Mouse (Mus musculus) testis, adult 2 months (tissue): ENCODE data around the gene Car5b. TPM values are rescaled to one million over a fixed set of nuclear protein-coding genes. Genes with fewer than 3 reads are reported as not detected.

Source experiments
- H3K27ac ChIP-seq: fragments of 200-500 bp; 2 replicates; pipeline ENCODE4 v1.5.1; 2012; ENCODE audit warnings: low read depth, low read length; ENCODE audit not compliant: control insufficient read depth, insufficient read depth
- H3K27me3 ChIP-seq: fragments of 200-500 bp; 2 replicates; pipeline ENCODE4 v1.6.1; 2012; ENCODE audit warnings: mild to moderate bottlenecking, low read length, moderate library complexity; ENCODE audit not compliant: control insufficient read depth, insufficient read depth
- H3K36me3 ChIP-seq: fragments of 200-500 bp; 2 replicates; pipeline ENCODE4 v1.6.1; 2012; ENCODE audit warnings: mild to moderate bottlenecking, low read length; ENCODE audit not compliant: control insufficient read depth, insufficient read depth
- H3K4me1 ChIP-seq: fragments of 200-500 bp; 2 replicates; pipeline ENCODE4 v1.6.1; 2012; ENCODE audit warnings: low read length; ENCODE audit not compliant: control insufficient read depth, insufficient read depth
- H3K4me3 ChIP-seq: fragments of 200-500 bp; 2 replicates; pipeline ENCODE4 v1.5.1; 2012; ENCODE audit warnings: low read depth, mild to moderate bottlenecking, low read length, moderate library complexity, mixed read lengths; ENCODE audit not compliant: control insufficient read depth
- CTCF ChIP-seq: fragments of 200-500 bp; IDR thresholded peaks from 2 replicates; pipeline ENCODE4 v1.5.1; 2012; ENCODE audit warnings: low read depth, mild to moderate bottlenecking, inconsistent platforms, low read length, moderate library complexity; ENCODE audit not compliant: control insufficient read depth, insufficient read depth, insufficient replicate concordance
- POLR2A ChIP-seq: fragments of 200-500 bp; IDR thresholded peaks from 2 replicates; pipeline ENCODE4 v1.6.1; 2012; ENCODE audit warnings: low read depth, mild to moderate bottlenecking, inconsistent platforms, low read length, moderate library complexity; ENCODE audit not compliant: control insufficient read depth
- polyA plus RNA-seq: library from polyadenylated mRNA; depleted of rRNA; stranded (reverse); fragments of >200 nt; gene quantifications from 2 replicates; pipeline ENCODE4 v1.2.3, GENCODE M21; 2012; rRNA removed

Gene Car5b
- polyA plus RNA-seq, 1 experiment = 2.8 TPM

- H3K27ac ChIP-seq = no peak overlapping the region
- H3K36me3 ChIP-seq = no peaks in the 10 kb centered on the region
- TF ChIP-seq CTCF = no peak
- no peak for TF ChIP-seq POLR2A
- no peaks in the 10 kb centered on the region for H3K27me3 ChIP-seq
- H3K4me1 ChIP-seq = no peaks in the 10 kb centered on the region
- no peak overlapping the region for H3K4me3 ChIP-seq
Measured at GRCm38 (mm10) chrX:163934731-163935130, 93.1 kb downstream of the Car5b start.

- Histone ChIP-seq H3K36me3 (no peaks in the 10 kb centered on the region), H3K27ac (no peak overlapping the region), H3K4me3 (no peak overlapping the region), H3K27me3 (no peaks in the 10 kb centered on the region), H3K4me1 (no peaks in the 10 kb centered on the region)
- no peak for TF ChIP-seq POLR2A
- no peak for TF ChIP-seq CTCF
Measured at GRCm38 (mm10) chrX:163929550-163929949, 98.2 kb downstream of the Car5b start.

Other genes with a start within 250 kb of the Car5b start
- 1.9 and 2.3 TPM in 2 replicates for gene Ap1s2, start 119.0 kb downstream of the Car5b start, polyA plus RNA-seq
- gene Zrsr2, start 69.3 kb downstream of the Car5b start, polyA plus RNA-seq = 5.0 and 5.1 TPM in 2 replicates
- 6.0 and 6.5 TPM in 2 replicates for gene Siah1b, start 48.5 kb upstream of the Car5b start, polyA plus RNA-seq
- gene Cltrn, start 60.8 kb upstream of the Car5b start, polyA plus RNA-seq = not detected in 2 replicates
- 0.10 and 0.19 TPM in 2 replicates for gene Ace2, start 111.3 kb upstream of the Car5b start, polyA plus RNA-seq
- gene Bmx, start 230.2 kb upstream of the Car5b start, polyA plus RNA-seq = 0.10 TPM in 2 replicates
- gene Pir, start 241.4 kb upstream of the Car5b start, polyA plus RNA-seq = 0.38 and 0.52 TPM in 2 replicates